Mouse (Mus musculus) myocyte (in vitro differentiated cells): Measurements from ENCODE around the gene 6430571L13Rik.

Experiments
- CEBPB ChIP-seq: IDR thresholded peaks from 2 replicates; pipeline ENCODE4 v1.6.1; 2011; ENCODE audit warnings: mild to moderate bottlenecking, moderate library complexity; ENCODE audit not compliant: poor library complexity, insufficient read depth, severe bottlenecking
- E2F4 ChIP-seq: IDR thresholded peaks from one replicate; pipeline ENCODE4 v1.6.1; 2011; ENCODE audit warnings: mild to moderate bottlenecking, control low read depth, moderate library complexity; ENCODE audit not compliant: insufficient read depth
- MAX ChIP-seq: IDR thresholded peaks from one replicate; pipeline ENCODE4 v1.6.1; 2011; ENCODE audit warnings: low read depth, mild to moderate bottlenecking, control low read depth
- MYOG ChIP-seq, 3 experiments: IDR thresholded peaks; one replicate each; pipeline ENCODE4 v1.6.1; 2011; ENCODE audit warnings: control low read depth in 2 of 3, low read depth in 2 of 3, mild to moderate bottlenecking in 2 of 3; ENCODE audit not compliant: insufficient read length in 2 of 3, control insufficient read depth in 1 of 3, insufficient read depth in 1 of 3
- POLR2A ChIP-seq: IDR thresholded peaks from one replicate; pipeline ENCODE4 v1.6.1; 2011; ENCODE audit warnings: low read depth, mild to moderate bottlenecking, control low read depth, moderate library complexity; ENCODE audit not compliant: insufficient read length
- POLR2AphosphoS2 ChIP-seq: IDR thresholded peaks from one replicate; pipeline ENCODE4 v1.6.1; 2011; ENCODE audit warnings: low read depth, control low read depth; ENCODE audit not compliant: insufficient read length
- TCF12 ChIP-seq: IDR thresholded peaks from one replicate; pipeline ENCODE4 v1.6.1; 2011; ENCODE audit warnings: mild to moderate bottlenecking, control low read depth; ENCODE audit not compliant: poor library complexity, insufficient read depth, severe bottlenecking
- TCF3 ChIP-seq: IDR thresholded peaks from one replicate; pipeline ENCODE4 v1.6.1; 2011; ENCODE audit warnings: low read depth, control low read depth; ENCODE audit not compliant: insufficient read length

- TF ChIP-seq POLR2A (no peak), MAX (no peak), POLR2AphosphoS2 (no peak), E2F4 (no peak), TCF12 (no peak), MYOG (IDR thresholded peaks at IDR 0.05; ENCODE audit: control insufficient read depth in 1 of 3, insufficient read depth in 1 of 3, insufficient read length in 2 of 3, low read depth in 2 of 3) (no peak), TCF3 (no peak), CEBPB (no peak)
Observed at GRCm38 (mm10) chr9:107372441-107372840, 32.0 kb downstream of the 6430571L13Rik start.
